Mouse (Mus musculus) limb, embryonic 14.5 days (tissue): ENCODE measurements around the gene Fbxo3. TPM values are rescaled to one million over a fixed set of nuclear protein-coding genes. Genes with fewer than 3 reads are reported as not detected.
"Not testable (repeated sequence)": the region's sequence is repeated elsewhere in the genome, so short reads cannot be mapped to it uniquely, and the experiment has no call there.

Experiments used
- ATAC-seq: fragments of 200-750 bp; cut with Nextera tagmentation; 2 replicates; pipeline ENCODE4 v1.8.0; 2017; ENCODE audit warnings: low read depth, moderate number of reproducible peaks, moderate TSS enrichment; ENCODE audit not compliant: low FRiP score
- DNase-seq: peaks from one replicate; pipeline ENCODE4 v3.0.0-alpha.2; 2015; ENCODE audit warnings: low spot score
- H3K27ac ChIP-seq: fragments of 300-500 bp; sonication (generic); replicated peaks from 2 replicates; pipeline ENCODE4 v1.5.1; 2014; ENCODE audit warnings: low read depth, mild to moderate bottlenecking, low read length, moderate library complexity, mixed read lengths
- H3K27me3 ChIP-seq: fragments of 300-500 bp; sonication (generic); 2 replicates; pipeline ENCODE4 v1.6.1; 2014; ENCODE audit warnings: low read length, mixed read lengths; ENCODE audit not compliant: control insufficient read depth, insufficient read depth
- H3K36me3 ChIP-seq: fragments of 300-500 bp; sonication (generic); 2 replicates; pipeline ENCODE4 v1.6.1; 2014; ENCODE audit warnings: mild to moderate bottlenecking, low read length, moderate library complexity, mixed read lengths; ENCODE audit not compliant: control insufficient read depth, insufficient read depth
- H3K4me1 ChIP-seq: fragments of 300-500 bp; sonication (generic); 2 replicates; pipeline ENCODE4 v1.6.1; 2014; ENCODE audit warnings: antibody characterized with exemption, low read length, mixed read lengths; ENCODE audit not compliant: control insufficient read depth, insufficient read depth
- H3K4me2 ChIP-seq: fragments of 300-500 bp; sonication (generic); replicated peaks from 2 replicates; pipeline ENCODE4 v1.6.1; 2014; ENCODE audit warnings: low read depth, mild to moderate bottlenecking, low read length, moderate library complexity; ENCODE audit not compliant: severe bottlenecking
- H3K4me3 ChIP-seq: fragments of 300-500 bp; sonication (generic); replicated peaks from 2 replicates; pipeline ENCODE4 v1.5.1; 2014; ENCODE audit warnings: low read length
- H3K9ac ChIP-seq: fragments of 300-500 bp; sonication (generic); 2 replicates; pipeline ENCODE4 v1.6.1; 2014; ENCODE audit warnings: mild to moderate bottlenecking, low read depth, low read length, moderate library complexity; ENCODE audit not compliant: severe bottlenecking
- H3K9me3 ChIP-seq: fragments of 300-500 bp; sonication (generic); 2 replicates; pipeline ENCODE4 v1.6.1; 2016; ENCODE audit warnings: low read length; ENCODE audit not compliant: control insufficient read depth
- POLR2A ChIP-seq: fragments of 200-500 bp; IDR thresholded peaks from 2 replicates; pipeline ENCODE4 v1.8.0; 2012; ENCODE audit warnings: inconsistent platforms, mild to moderate bottlenecking, moderate library complexity, borderline replicate concordance; ENCODE audit not compliant: insufficient read depth, insufficient read length; ENCODE audit errors: extremely low read depth
- WGBS: fragments of 180-500 bp; shearing (Covaris S2); extraction: QIAGEN DNeasy Blood & Tissue Kit; methylation state at CpG from one replicate; pipeline ENCODE4 v1.1.7; 2014; 5-methylcytosine and 5-hydroxymethylcytosine counted together
- polyA plus RNA-seq, 2 experiments: library from polyadenylated mRNA; depleted of rRNA in 1 of 2; stranded (reverse) in 1 of 2; unstranded in 1 of 2; fragments of >200 nt; fragmentation: Nextera tagmentation in 1 of 2; extraction: Ambion mirVana in 1 of 2; gene quantifications; 2 replicates each; pipeline versions ENCODE4 v1.2.1 to v1.2.3; 2012 to 2014

The Fbxo3 gene
- polyA plus RNA-seq, 2 experiments = 35.9 to 47.6 TPM

DNA sequence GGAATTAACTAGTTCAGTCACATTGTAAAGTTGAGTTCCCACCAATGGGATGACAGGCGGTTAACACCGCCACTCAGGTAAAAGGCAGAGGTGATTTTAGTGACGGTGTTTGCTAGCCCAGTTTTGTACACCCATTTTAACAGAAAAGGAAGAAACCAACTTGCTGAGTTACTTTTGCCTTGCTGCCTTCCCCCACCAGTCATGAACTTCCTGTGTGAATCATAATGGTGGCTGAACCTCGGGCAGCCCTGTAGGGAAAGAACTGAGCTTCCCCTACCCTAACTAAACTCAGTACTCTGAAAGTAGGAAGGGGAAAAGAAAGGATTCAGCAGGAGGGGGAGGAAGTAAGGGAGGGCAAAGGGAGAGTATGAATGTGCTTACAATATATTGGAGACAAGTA, 82.5 kb downstream of the Fbxo3 start:
- H3K27me3 ChIP-seq = no peaks in the 10 kb centered on the region
- H3K4me2 ChIP-seq = no peak overlapping the region
- no peak overlapping the region for H3K4me3 ChIP-seq
- no peaks in the 10 kb centered on the region for H3K9me3 ChIP-seq
- no peak overlapping the region for H3K9ac ChIP-seq
- H3K36me3 ChIP-seq = no peaks in the 10 kb centered on the region
- WGBS = 78% methylated on average over 4 of the region's 4 CpGs
- no peak for ATAC-seq
- DNase-seq = no peak
- no peak for TF ChIP-seq POLR2A
- no peak overlapping the region for H3K27ac ChIP-seq
- no peaks in the 10 kb centered on the region for H3K4me1 ChIP-seq

DNA sequence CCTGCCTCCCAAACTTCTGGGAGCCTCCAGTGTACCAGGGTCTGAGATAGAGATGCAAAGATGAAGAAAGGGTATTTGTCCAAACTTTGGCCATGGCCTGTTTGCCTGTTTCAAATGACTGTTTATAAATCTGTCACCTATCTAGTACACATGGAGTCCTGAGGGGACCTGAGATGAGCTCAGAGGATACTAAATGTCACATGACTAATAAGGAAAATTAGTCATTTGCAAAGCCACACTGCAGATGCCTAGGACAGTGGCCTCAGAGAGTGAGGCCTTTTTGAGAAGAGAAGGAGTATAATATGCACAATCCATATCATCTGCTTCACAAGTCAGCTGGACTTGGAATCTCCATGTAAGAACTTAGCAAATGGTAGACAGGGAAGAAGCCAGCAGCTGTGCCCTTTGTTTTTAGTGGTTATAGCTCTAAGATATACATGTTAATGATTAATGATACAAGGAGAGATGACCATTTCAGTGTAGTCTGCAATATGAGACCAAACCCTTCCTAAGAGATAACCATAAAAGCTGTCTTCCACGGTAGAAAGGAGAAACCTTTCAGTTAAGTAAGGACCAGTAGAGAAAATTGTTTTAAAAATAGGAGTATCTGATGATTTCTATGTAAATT, 83.8 kb downstream of the Fbxo3 start:
- WGBS = no CpG with 5 or more reads among the region's 1 CpGs
- H3K36me3 ChIP-seq, H3K4me1 ChIP-seq, ATAC-seq, H3K27me3 ChIP-seq, DNase-seq, H3K27ac ChIP-seq, H3K9ac ChIP-seq, H3K9me3 ChIP-seq, H3K4me3 ChIP-seq, H3K4me2 ChIP-seq: not testable (repeated sequence)

Other genes with a start within 250 kb of the Fbxo3 start
- 224 and 260 TPM in 2 replicates for gene Caprin1, start 230.1 kb upstream of the Fbxo3 start, polyA plus RNA-seq (2012; rRNA removed)
- gene Caprin1, start 230.1 kb upstream of the Fbxo3 start, polyA plus RNA-seq (2014; fragmentation: Nextera tagmentation; extraction: Ambion mirVana) = 314 and 337 TPM in 2 replicates
- 17.8 and 18.1 TPM in 2 replicates for gene Lmo2, start 69.7 kb upstream of the Fbxo3 start, polyA plus RNA-seq (2012; rRNA removed)
- 17.8 and 19.4 TPM in 2 replicates for gene Lmo2, start 69.7 kb upstream of the Fbxo3 start, polyA plus RNA-seq (2014; fragmentation: Nextera tagmentation; extraction: Ambion mirVana)
- not detected in 2 replicates for gene 4931422A03Rik, start 640 bp downstream of the Fbxo3 start, polyA plus RNA-seq (2012; rRNA removed)
- gene 4931422A03Rik, start 640 bp downstream of the Fbxo3 start, polyA plus RNA-seq (2014; fragmentation: Nextera tagmentation; extraction: Ambion mirVana) = 2.3 and 3.1 TPM in 2 replicates
- 0.04 and 0.12 TPM in 2 replicates for gene Gm10912, start 38.1 kb downstream of the Fbxo3 start, polyA plus RNA-seq (2012; rRNA removed)
- not detected in 2 replicates for gene Gm10912, start 38.1 kb downstream of the Fbxo3 start, polyA plus RNA-seq (2014; fragmentation: Nextera tagmentation; extraction: Ambion mirVana)
- not detected in 2 replicates for gene Gm10799, start 40.8 kb downstream of the Fbxo3 start, polyA plus RNA-seq (2012; rRNA removed)
- not detected in 2 replicates for gene Gm10799, start 40.8 kb downstream of the Fbxo3 start, polyA plus RNA-seq (2014; fragmentation: Nextera tagmentation; extraction: Ambion mirVana)
- gene Cd59b, start 42.1 kb downstream of the Fbxo3 start, polyA plus RNA-seq (2012; rRNA removed) = 6.8 and 8.6 TPM in 2 replicates
- 6.0 and 6.5 TPM in 2 replicates for gene Cd59b, start 42.1 kb downstream of the Fbxo3 start, polyA plus RNA-seq (2014; fragmentation: Nextera tagmentation; extraction: Ambion mirVana)
- 8.8 and 9.9 TPM in 2 replicates for gene Cd59a, start 68.1 kb downstream of the Fbxo3 start, polyA plus RNA-seq (2012; rRNA removed)
- gene Cd59a, start 68.1 kb downstream of the Fbxo3 start, polyA plus RNA-seq (2014; fragmentation: Nextera tagmentation; extraction: Ambion mirVana) = 14.4 and 17.2 TPM in 2 replicates
- 0.10 TPM in 1 of 2 replicates, not detected in the other for gene A930018P22Rik, start 95.0 kb downstream of the Fbxo3 start, polyA plus RNA-seq (2012; rRNA removed)
- gene A930018P22Rik, start 95.0 kb downstream of the Fbxo3 start, polyA plus RNA-seq (2014; fragmentation: Nextera tagmentation; extraction: Ambion mirVana) = 0.23 TPM in 1 of 2 replicates, not detected in the other